Mouse (Mus musculus): Measurements from ENCODE around the gene Angptl1. TPM values are rescaled to one million over a fixed set of nuclear protein-coding genes. Genes with fewer than 3 reads are reported as not detected.

The Angptl1 gene
- total RNA-seq, 2 experiments from 2014 or later, result 0.74 to 1.6 TPM

GRCm38 (mm10) chr1:156870028-156870427, 31.7 kb downstream of the Angptl1 start:
- no peak for DNase-seq (ENCODE audit: low spot score in 2 of 2)

- DNase-seq (ENCODE audit: low spot score in 2 of 2), result no peak
These were observed 32.3 kb downstream of the Angptl1 start for GRCm38 (mm10) chr1:156870616-156871015.

- DNase-seq (ENCODE audit: low spot score in 2 of 2), result no peak
These were observed 46.4 kb downstream of the Angptl1 start for GRCm38 (mm10) chr1:156884782-156885181.

DNA sequence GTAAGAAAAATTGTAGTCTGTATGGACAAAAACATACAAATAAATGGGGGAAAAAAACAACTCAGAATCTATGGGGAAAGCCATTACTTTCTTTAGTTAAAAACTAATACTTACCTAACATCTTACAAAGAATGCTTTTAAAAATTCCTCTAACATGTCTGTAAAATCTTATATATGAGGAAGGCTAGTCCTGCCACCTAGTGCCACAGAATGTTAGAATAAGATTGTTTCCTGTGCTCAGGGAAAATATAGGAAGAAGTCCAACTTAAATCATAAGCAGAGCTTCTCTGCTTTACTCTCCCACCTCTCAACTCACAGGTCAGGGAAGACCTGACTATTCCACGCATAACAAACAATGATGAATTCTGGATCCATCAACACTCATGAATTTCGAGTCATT, 47.5 kb downstream of the Angptl1 start:
- no peak for DNase-seq (ENCODE audit: low spot score in 2 of 2)

DNA sequence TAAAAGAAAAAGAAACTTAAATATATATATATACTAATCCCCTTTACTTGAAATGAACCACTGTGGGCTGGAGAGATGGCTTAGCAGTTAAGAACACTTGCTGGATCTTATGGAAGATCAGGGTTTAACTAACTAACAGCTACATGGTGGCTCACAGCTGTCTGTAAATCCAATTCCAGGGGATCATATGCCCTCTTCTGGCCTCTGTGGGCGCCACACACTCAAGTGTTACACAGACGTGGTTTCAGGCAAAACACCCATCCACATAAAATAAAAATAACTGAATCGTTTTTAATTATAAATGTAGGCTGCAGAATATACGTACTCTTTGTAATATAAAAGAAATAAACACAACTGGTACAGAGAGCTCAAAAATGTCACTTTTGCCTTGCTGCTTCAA, 50.5 kb downstream of the Angptl1 start:
- DNase-seq (ENCODE audit: low spot score in 2 of 2), result no peak

- DNase-seq (ENCODE audit: low spot score in 2 of 2), result no peak
These were observed 53.2 kb downstream of the Angptl1 start for GRCm38 (mm10) chr1:156891561-156891960.

GRCm38 (mm10) chr1:156901689-156902088, 63.3 kb downstream of the Angptl1 start:
- no peak for DNase-seq (ENCODE audit: low spot score in 2 of 2)

GRCm38 (mm10) chr1:156903899-156904298, 65.5 kb downstream of the Angptl1 start:
- no peak for DNase-seq (ENCODE audit: low spot score in 2 of 2)

DNA sequence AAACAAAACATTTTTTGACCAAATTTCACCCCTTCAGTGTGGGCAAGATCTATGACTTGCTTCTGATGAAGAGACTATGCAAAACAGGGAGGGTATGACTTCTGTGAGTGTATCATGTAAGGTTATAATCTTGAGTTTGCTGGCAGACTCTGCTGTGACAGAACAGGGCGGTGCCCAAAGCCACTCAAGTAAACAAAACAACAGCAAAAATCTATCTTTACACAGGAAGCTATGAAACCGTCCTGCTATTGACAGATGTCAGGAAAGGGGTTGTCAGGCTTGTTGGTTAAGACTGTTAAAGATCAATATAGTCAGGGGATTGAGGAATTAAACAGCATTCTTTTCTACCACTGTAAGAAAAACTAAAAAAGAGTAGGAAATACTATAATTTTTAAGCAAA, 67.3 kb downstream of the Angptl1 start:
- DNase-seq (ENCODE audit: low spot score in 2 of 2), result no peak

DNA sequence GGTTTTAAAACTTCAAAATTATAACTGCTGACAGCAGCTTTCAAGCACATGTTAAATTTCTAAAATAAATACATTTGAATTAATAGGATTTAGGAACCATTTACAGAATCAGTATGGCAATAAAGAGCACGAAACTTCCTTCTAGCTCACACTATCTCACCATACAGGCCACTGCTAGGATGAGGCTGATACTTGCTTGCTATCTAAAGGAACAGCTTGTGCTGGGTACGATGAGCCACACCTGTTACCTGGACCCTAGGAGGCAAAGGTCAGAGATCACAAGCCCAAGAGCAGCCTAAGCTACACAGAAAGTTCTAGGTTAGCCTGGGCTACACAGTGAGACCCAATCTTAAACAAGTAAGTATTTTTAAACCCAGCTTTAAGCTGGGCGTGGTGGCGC, 70.9 kb downstream of the Angptl1 start:
- no peak for DNase-seq (ENCODE audit: low spot score in 2 of 2)

DNA sequence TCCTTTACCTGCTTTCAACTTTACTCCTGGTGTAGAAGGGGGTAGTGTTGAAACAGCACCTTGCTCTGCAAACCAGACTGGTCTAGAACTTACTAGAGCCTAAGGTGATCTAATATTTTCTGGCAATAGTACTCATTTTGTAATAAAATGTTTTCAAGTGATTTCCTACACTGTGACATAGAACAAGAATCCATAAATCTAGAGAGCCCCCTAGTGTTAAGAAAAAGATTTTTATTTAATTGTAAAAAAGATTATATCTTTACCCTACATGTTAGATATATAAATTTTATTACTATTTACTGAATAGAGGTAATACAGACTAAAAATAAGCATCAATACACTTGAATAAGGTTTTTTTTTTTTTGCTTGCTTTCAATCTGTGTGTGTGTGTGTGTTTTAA, 71.5 kb downstream of the Angptl1 start:
- no peak for DNase-seq (ENCODE audit: low spot score in 2 of 2)

Other genes with a start within 250 kb of the Angptl1 start
- 1 to 10 TPM; 7.1 to 7.6 TPM for gene Tor3a, start 164.2 kb upstream of the Angptl1 start, total RNA-seq (2021)
- 10 to 100 TPM; 82.7 to 83.8 TPM for gene Fam20b, start 119.5 kb upstream of the Angptl1 start, total RNA-seq (2021)
- gene Ralgps2, start 101.1 kb downstream of the Angptl1 start, total RNA-seq (2021), result 10 to 100 TPM; 64.3 to 72.6 TPM

All from layer of hippocampus, adult 18-20 months (tissue).